Mouse (Mus musculus) kidney, adult 2 months (tissue): ENCODE measurements around the gene Cdkn2aip.

Experiments used
- CTCF ChIP-seq: fragments of 200-500 bp; conservative IDR thresholded peaks from 2 replicates; pipeline ENCODE4 v1.5.1; 2011; ENCODE audit warnings: low read depth, mild to moderate bottlenecking, control low read depth, low read length, moderate library complexity, mixed read lengths; ENCODE audit not compliant: insufficient read depth, insufficient read length
- POLR2A ChIP-seq: fragments of 200-500 bp; IDR thresholded peaks from one replicate; pipeline ENCODE4 v1.6.1; 2011; ENCODE audit warnings: low read depth, low read length, control low read depth

- TF ChIP-seq POLR2A (no peak), CTCF (no peak)
Observed at GRCm38 (mm10) chr8:47746304-47746703, 32.6 kb upstream of the Cdkn2aip start.
